Mouse (Mus musculus): Measurements from ENCODE around the gene Mtor. TPM values are rescaled to one million over a fixed set of nuclear protein-coding genes. Genes with fewer than 3 reads are reported as not detected.
A peak's percentile ranks its signal among the peaks of the same experiment; 100 is the strongest.

The Mtor gene
- total and polyA plus RNA-seq, 2 experiments from 2014 or later, result 28.0 to 43.6 TPM

DNA sequence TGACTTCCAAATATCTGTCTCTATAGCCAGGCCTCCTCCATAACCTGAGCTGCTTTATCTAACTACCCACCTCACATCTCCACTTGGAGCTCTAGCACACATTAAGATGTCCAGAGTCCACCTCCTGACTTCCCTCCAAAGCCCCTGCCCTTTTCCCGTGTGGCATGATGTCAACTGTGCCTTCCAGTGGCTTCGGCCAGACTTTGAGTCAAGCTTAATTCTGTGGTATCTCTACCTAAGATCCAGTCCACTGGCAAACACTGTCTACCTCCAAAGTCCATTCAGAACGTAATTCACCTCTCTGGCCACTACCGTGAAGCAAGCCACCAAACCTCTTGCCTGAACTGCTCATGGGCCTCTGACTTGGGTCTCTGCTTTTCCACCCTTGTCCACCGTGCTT is 6.5 kb upstream of the Mtor start:
- Histone ChIP-seq H3K27ac (ENCODE audit: low read depth, low read length) (no peak overlapping the region), H3K9ac (no peak overlapping the region), H3K4me3 (ENCODE audit: low read depth, low read length) (no peak overlapping the region), H3K27me3 (ENCODE audit: insufficient read depth, low read length) (no peaks in the 10 kb centered on the region), H3K4me2 (ENCODE audit: low read depth) (no peak overlapping the region), H3K9me3 (ENCODE audit: low read length) (no peaks in the 10 kb centered on the region), H3K4me1 (ENCODE audit: insufficient read depth) (peaks cover 14% of the 10 kb centered on the region; the same call in 1 of the 2 replicates), H3K36me3 (ENCODE audit: insufficient read depth) (no peaks in the 10 kb centered on the region)
- ATAC-seq, result no peak
- WGBS, result 91% methylated on average over 5 of the region's 5 CpGs
- no peak for DNase-seq
- TF ChIP-seq CTCF (IDR thresholded peaks at IDR 0.05; ENCODE audit: low read depth), result no peak

DNA sequence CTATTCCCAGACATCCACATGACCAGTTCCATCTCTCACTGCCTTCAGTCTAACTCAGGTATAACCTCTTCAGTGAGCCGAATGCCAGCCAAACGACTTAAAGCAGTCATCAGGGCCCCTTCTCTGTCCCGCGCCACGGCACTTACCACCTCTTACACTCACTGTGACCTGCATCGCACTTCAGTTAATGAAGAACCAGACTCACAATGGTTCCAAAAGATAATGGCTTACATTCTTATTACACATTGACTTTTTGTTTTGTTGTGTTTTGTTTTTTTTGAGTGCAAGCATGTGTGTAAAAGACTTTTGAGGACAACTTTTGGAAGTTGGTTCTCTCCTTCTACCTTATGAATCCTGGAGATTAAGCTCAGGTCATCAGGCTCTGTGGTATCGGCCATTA is 5.8 kb upstream of the Mtor start:
- no peaks in the 10 kb centered on the region for H3K36me3 ChIP-seq (ENCODE audit: insufficient read depth)
- H3K27ac ChIP-seq (ENCODE audit: low read depth, low read length), result no peak overlapping the region
- no peak overlapping the region for H3K4me2 ChIP-seq (ENCODE audit: low read depth)
- H3K9ac ChIP-seq, result no peak overlapping the region
- H3K27me3 ChIP-seq (ENCODE audit: insufficient read depth, low read length), result no peaks in the 10 kb centered on the region
- DNase-seq, result no peak
- no peak for ATAC-seq
- H3K4me3 ChIP-seq (ENCODE audit: low read depth, low read length), result no peak overlapping the region
- TF ChIP-seq CTCF (IDR thresholded peaks at IDR 0.05; ENCODE audit: low read depth), result no peak
- WGBS, result 91% methylated on average over 7 of the region's 7 CpGs
- H3K4me1 ChIP-seq (ENCODE audit: insufficient read depth), result peaks cover 15% of the 10 kb centered on the region; the same call in 1 of the 2 replicates
- no peaks in the 10 kb centered on the region for H3K9me3 ChIP-seq (ENCODE audit: low read length)

DNA sequence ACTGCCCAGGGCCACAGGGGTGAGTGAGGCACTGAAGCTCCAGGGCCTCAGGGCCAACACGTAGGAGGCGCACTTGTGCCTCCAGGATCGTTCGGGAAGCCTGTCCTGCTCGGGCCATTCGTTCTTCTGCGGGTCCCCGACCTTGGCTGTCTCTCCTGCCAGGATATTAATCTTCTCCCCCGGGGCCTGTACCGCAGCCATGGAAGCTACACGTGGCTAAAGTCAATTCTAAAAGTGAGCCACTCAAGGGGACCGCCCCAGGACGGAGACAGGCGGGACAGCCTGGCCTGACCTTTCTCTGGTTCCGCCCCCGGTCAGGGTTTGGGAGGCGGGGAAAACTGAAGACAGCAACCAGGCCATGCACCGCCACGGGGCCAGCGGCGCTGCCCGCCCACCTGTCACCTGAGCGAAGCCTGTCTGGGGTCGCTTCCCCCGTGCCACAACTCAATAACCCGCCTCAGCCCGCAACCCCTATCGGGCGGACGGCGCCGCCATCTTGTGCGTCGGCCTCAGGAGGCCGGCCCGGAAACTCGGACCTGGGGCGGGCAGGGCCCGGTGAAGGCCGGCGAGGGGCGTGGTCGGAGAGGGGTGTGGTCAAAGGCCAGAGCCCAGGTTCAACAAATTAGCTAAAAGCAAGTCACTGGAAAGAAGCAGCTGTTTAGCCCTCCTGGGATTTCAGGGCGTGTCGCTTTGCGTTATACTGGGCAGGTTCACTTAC is 4.0 kb upstream of the Mtor start, which contains the start of gene Ubiad1:
Gene Ubiad1 (minus strand): TSS at position 522 of the 718 bp plus-strand sequence.
- no peak for TF ChIP-seq CTCF (IDR thresholded peaks at IDR 0.05; ENCODE audit: low read depth)
- peaks cover 21% of the 10 kb centered on the region for H3K4me1 ChIP-seq (ENCODE audit: insufficient read depth)
- no peaks in the 10 kb centered on the region for H3K9me3 ChIP-seq (ENCODE audit: low read length)
- H3K9ac ChIP-seq, result peak within 1 kb of the TSS; percentile 75
- peak within 1 kb of the TSS; percentile 58 for H3K4me3 ChIP-seq (ENCODE audit: low read depth, low read length)
- ATAC-seq (peak; percentile 14; the same call in 1 of the 2 replicates), DNase-seq (peak; percentile 77)
- peak within 1 kb of the TSS; percentile 84 for H3K4me2 ChIP-seq (ENCODE audit: low read depth)
- H3K36me3 ChIP-seq (ENCODE audit: insufficient read depth), result no peaks in the 10 kb centered on the region
- H3K27ac ChIP-seq (ENCODE audit: low read depth, low read length), result peak within 1 kb of the TSS; percentile 71
- no peaks in the 10 kb centered on the region for H3K27me3 ChIP-seq (ENCODE audit: insufficient read depth, low read length)
- WGBS, result 4% methylated on average over 46 of the region's 46 CpGs

DNA sequence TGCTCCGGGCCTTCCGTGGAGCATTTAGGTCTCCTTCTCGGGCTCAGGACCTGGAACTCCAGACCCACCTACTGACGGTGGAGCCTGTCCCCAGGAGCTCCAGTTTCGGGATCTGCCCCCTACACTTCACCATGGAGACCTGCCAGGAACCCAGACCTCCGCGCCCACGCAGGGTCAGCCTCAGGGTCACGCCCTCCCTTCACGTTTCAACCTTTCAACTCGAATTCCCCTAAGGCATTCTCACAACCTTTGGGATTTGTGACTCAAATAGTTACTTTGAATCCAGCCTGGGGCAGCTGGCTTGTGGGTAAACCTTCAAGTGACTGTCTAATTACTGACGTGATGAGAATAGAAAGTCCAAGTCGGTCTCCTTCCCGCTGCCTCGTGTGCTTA is 438 bp downstream of the Mtor start:
- Histone ChIP-seq H3K27ac (ENCODE audit: low read depth, low read length) (peak overlapping the region; percentile 79), H3K4me2 (ENCODE audit: low read depth) (peak overlapping the region; percentile 74), H3K9ac (peak overlapping the region; percentile 91), H3K4me3 (ENCODE audit: low read depth, low read length) (peak overlapping the region; percentile 96), H3K36me3 (ENCODE audit: insufficient read depth) (peaks cover 20% of the 10 kb centered on the region), H3K9me3 (ENCODE audit: low read length) (no peaks in the 10 kb centered on the region), H3K27me3 (ENCODE audit: insufficient read depth, low read length) (no peaks in the 10 kb centered on the region), H3K4me1 (ENCODE audit: insufficient read depth) (peaks cover 21% of the 10 kb centered on the region)
- DNase-seq (peak; percentile 29), ATAC-seq (no peak)
- no peak for TF ChIP-seq CTCF (IDR thresholded peaks at IDR 0.05; ENCODE audit: low read depth)
- under 1% methylated on average over 15 of the region's 15 CpGs for WGBS

DNA sequence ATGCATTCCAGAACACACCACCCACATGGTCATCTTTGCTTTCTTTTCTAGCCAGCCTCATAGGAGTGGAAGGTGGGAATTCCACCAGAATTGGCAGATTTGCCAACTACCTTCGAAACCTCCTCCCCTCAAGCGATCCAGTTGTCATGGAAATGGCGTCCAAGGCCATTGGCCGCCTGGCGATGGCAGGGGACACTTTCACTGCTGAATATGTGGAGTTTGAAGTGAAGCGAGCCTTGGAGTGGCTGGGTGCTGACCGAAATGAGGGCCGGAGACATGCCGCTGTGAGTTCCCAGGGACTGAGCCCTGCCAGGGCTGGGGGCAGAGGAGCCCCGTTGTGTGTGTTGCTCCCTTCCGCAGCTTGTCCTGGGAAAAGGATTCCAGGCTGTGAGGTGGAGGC is 5.3 kb downstream of the Mtor start:
- Histone ChIP-seq H3K27me3 (ENCODE audit: insufficient read depth, low read length) (no peaks in the 10 kb centered on the region), H3K4me2 (ENCODE audit: low read depth) (no peak overlapping the region), H3K36me3 (ENCODE audit: insufficient read depth) (peaks cover 68% of the 10 kb centered on the region), H3K27ac (ENCODE audit: low read depth, low read length) (no peak overlapping the region), H3K4me1 (ENCODE audit: insufficient read depth) (peaks cover 10% of the 10 kb centered on the region), H3K4me3 (ENCODE audit: low read depth, low read length) (no peak overlapping the region), H3K9me3 (ENCODE audit: low read length) (no peaks in the 10 kb centered on the region), H3K9ac (no peak overlapping the region)
- TF ChIP-seq CTCF (IDR thresholded peaks at IDR 0.05; ENCODE audit: low read depth), result no peak
- DNase-seq (no peak), ATAC-seq (no peak)
- 93% methylated on average over 11 of the region's 11 CpGs for WGBS

GRCm38 (mm10) chr4:148455477-148456025 is 7.1 kb downstream of the Mtor start:
- H3K9me3 ChIP-seq (ENCODE audit: low read length), result no peaks in the 10 kb centered on the region
- H3K4me2 ChIP-seq (ENCODE audit: low read depth), result no peak overlapping the region
- WGBS, result 91% methylated on average over 5 of the region's 5 CpGs
- H3K4me3 ChIP-seq (ENCODE audit: low read depth, low read length), result no peak overlapping the region
- no peaks in the 10 kb centered on the region for H3K27me3 ChIP-seq (ENCODE audit: insufficient read depth, low read length)
- DNase-seq, result no peak
- TF ChIP-seq CTCF (IDR thresholded peaks at IDR 0.05; ENCODE audit: low read depth), result no peak
- no peak overlapping the region for H3K27ac ChIP-seq (ENCODE audit: low read depth, low read length)
- H3K4me1 ChIP-seq (ENCODE audit: insufficient read depth), result no peaks in the 10 kb centered on the region
- no peak for ATAC-seq
- peaks cover 84% of the 10 kb centered on the region for H3K36me3 ChIP-seq (ENCODE audit: insufficient read depth)
- H3K9ac ChIP-seq, result no peak overlapping the region

DNA sequence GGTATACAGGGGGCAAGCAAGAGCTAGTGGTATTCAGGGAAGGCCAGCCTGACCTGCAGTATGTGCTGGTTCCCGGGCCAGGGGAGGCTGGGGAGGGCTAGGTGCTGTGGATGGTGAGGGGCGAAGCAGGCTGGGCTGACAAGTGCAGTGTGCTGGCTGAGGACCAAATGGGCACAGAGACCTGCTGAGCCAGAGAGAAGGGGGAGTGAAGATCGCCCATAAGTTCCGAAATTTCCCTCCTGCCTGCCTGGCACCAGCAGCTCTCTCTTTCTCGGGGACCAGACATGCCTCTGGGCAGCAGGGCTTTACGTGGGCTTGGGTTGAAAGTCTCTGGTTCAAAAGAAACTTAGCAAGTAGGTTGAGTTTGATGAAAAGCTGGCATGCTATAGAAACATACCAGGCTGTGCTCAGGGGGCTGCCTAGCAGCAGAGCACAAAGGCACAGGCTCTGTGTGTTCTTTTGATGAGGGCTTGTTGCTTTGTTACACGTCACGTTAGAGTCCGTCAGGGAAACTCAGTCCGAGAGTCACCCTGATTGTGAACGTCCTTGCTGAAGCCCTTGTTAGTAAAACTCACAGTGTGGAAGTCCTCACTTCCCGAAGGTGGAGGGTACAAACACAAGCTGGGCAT is 12.4 kb downstream of the Mtor start:
- peaks cover 85% of the 10 kb centered on the region for H3K36me3 ChIP-seq (ENCODE audit: insufficient read depth)
- peak overlapping the region; percentile 29; the same call in 1 of the 2 replicates for H3K27ac ChIP-seq (ENCODE audit: low read depth, low read length)
- peak; percentile 62 for ATAC-seq
- H3K9me3 ChIP-seq (ENCODE audit: low read length), result no peaks in the 10 kb centered on the region
- H3K9ac ChIP-seq, result no peak overlapping the region
- 26% methylated on average over 12 of the region's 12 CpGs for WGBS
- peak; percentile 45 for DNase-seq
- TF ChIP-seq CTCF (IDR thresholded peaks at IDR 0.05; ENCODE audit: low read depth), result no peak
- H3K4me1 ChIP-seq (ENCODE audit: insufficient read depth), result no peaks in the 10 kb centered on the region
- H3K4me3 ChIP-seq (ENCODE audit: low read depth, low read length), result no peak overlapping the region
- H3K4me2 ChIP-seq (ENCODE audit: low read depth), result no peak overlapping the region
- no peaks in the 10 kb centered on the region for H3K27me3 ChIP-seq (ENCODE audit: insufficient read depth, low read length)

All from forebrain, postnatal 0 days (tissue).